Mouse (Mus musculus) MEL (cell line): Measurements from ENCODE around the gene Dennd1b. TPM values are rescaled to one million over a fixed set of nuclear protein-coding genes. Genes with fewer than 3 reads are reported as not detected.

ENCODE experiments used
- DNase-seq: peaks from one replicate; pipeline ENCODE4 v3.0.0; 2011; ENCODE audit warnings: low read depth, low spot score
- H3K27ac ChIP-seq: 2 replicates; pipeline ENCODE4 v1.5.1; 2012; ENCODE audit warnings: low read depth, mild to moderate bottlenecking, control low read depth, low read length, moderate library complexity; ENCODE audit not compliant: control insufficient read depth
- H3K27me3 ChIP-seq, 2 experiments: fragments of 150-350 bp in 1 of 2; sonication (generic) in 1 of 2; 2 replicates each; pipeline ENCODE4 v1.6.1; 2012; ENCODE audit warnings: low read length in 2 of 2, mild to moderate bottlenecking in 2 of 2, improper control_type of control experiment in 1 of 2, moderate library complexity in 1 of 2; ENCODE audit not compliant: insufficient read depth in 2 of 2, control insufficient read depth in 1 of 2
- H3K36me3 ChIP-seq, 2 experiments: 2 replicates each; pipeline ENCODE4 v1.6.1; 2012 to 2014; ENCODE audit warnings: low read length in 2 of 2, improper control_type of control experiment in 1 of 2, inconsistent platforms in 1 of 2, mild to moderate bottlenecking in 1 of 2; ENCODE audit not compliant: insufficient read depth in 2 of 2, control insufficient read depth in 1 of 2
- H3K4me1 ChIP-seq, 2 experiments: fragments of 150-350 bp in 1 of 2; sonication (generic) in 1 of 2; 2 replicates each; pipeline ENCODE4 v1.6.1; 2012; ENCODE audit warnings: low read length in 2 of 2, improper control_type of control experiment in 1 of 2, mild to moderate bottlenecking in 1 of 2; ENCODE audit not compliant: insufficient read depth in 2 of 2, control insufficient read depth in 1 of 2
- H3K4me3 ChIP-seq, 2 experiments: fragments of 150-350 bp in 1 of 2; sonication (generic) in 1 of 2; 2 replicates each; pipeline ENCODE4 v1.5.1; 2012; ENCODE audit warnings: low read depth in 2 of 2, low read length in 2 of 2, mild to moderate bottlenecking in 2 of 2, moderate library complexity in 2 of 2, control low read depth in 1 of 2, improper control_type of control experiment in 1 of 2; ENCODE audit not compliant: control insufficient read depth in 1 of 2, insufficient read depth in 1 of 2
- H3K79me2 ChIP-seq: 2 replicates; pipeline ENCODE4 v1.6.1; 2012; ENCODE audit warnings: mild to moderate bottlenecking, low read length, moderate library complexity; ENCODE audit not compliant: control insufficient read depth, poor library complexity, insufficient read depth
- H3K9ac ChIP-seq: 2 replicates; pipeline ENCODE4 v1.6.1; 2012; ENCODE audit warnings: low read depth, mild to moderate bottlenecking, control low read depth, low read length, moderate library complexity; ENCODE audit not compliant: control insufficient read depth, poor library complexity, severe bottlenecking
- H3K9me3 ChIP-seq: fragments of 150-350 bp; sonication (generic); replicated peaks from 2 replicates; pipeline ENCODE4 v1.6.1; 2012; ENCODE audit warnings: mild to moderate bottlenecking, low read length, improper control_type of control experiment, moderate library complexity; ENCODE audit not compliant: insufficient read depth
- BHLHE40 ChIP-seq: IDR thresholded peaks from 2 replicates; pipeline ENCODE4 v1.6.1; 2012; ENCODE audit warnings: low read depth, mild to moderate bottlenecking, inconsistent platforms, low read length, improper control_type of control experiment, borderline replicate concordance
- CHD1 ChIP-seq: IDR thresholded peaks from 2 replicates; pipeline ENCODE4 v1.6.1; 2012; ENCODE audit warnings: low read depth, mild to moderate bottlenecking, inconsistent platforms, low read length, improper control_type of control experiment
- CHD2 ChIP-seq: IDR thresholded peaks from 2 replicates; pipeline ENCODE4 v1.6.1; 2011; ENCODE audit warnings: low read length, improper control_type of control experiment
- E2F4 ChIP-seq: IDR thresholded peaks from 2 replicates; pipeline ENCODE4 v1.6.1; 2011; ENCODE audit warnings: low read depth, low read length, improper control_type of control experiment, borderline replicate concordance
- ELF1 ChIP-seq: IDR thresholded peaks from 2 replicates; pipeline ENCODE4 v1.6.1; 2014; ENCODE audit warnings: low read depth, mild to moderate bottlenecking, inconsistent platforms, low read length, improper control_type of control experiment, moderate library complexity
- EP300 ChIP-seq, 2 experiments: IDR thresholded peaks; 2 replicates each; pipeline ENCODE4 v1.6.1; 2011; ENCODE audit warnings: improper control_type of control experiment in 2 of 2, low read length in 2 of 2, low read depth in 1 of 2, mild to moderate bottlenecking in 1 of 2
- ETS1 ChIP-seq: IDR thresholded peaks from 2 replicates; pipeline ENCODE4 v1.6.1; 2012; ENCODE audit warnings: low read depth, mild to moderate bottlenecking, inconsistent platforms, low read length, improper control_type of control experiment, moderate library complexity
- GABPA ChIP-seq: IDR thresholded peaks from 2 replicates; pipeline ENCODE4 v1.6.1; 2012; ENCODE audit warnings: low read depth, mild to moderate bottlenecking, inconsistent platforms, low read length, improper control_type of control experiment, moderate library complexity
- GATA1 ChIP-seq: IDR thresholded peaks from 2 replicates; pipeline ENCODE4 v1.6.1; 2011; ENCODE audit warnings: low read depth, low read length, improper control_type of control experiment
- JUND ChIP-seq: IDR thresholded peaks from 2 replicates; pipeline ENCODE4 v1.6.1; 2011; ENCODE audit warnings: low read depth, mild to moderate bottlenecking, improper control_type of control experiment, low read length
- KAT2A ChIP-seq: conservative IDR thresholded peaks from 2 replicates; pipeline ENCODE4 v1.6.1; 2012; ENCODE audit warnings: low read depth, low read length, improper control_type of control experiment, inconsistent platforms
- MAX ChIP-seq: IDR thresholded peaks from 2 replicates; pipeline ENCODE4 v1.6.1; 2011; ENCODE audit warnings: low read length, improper control_type of control experiment
- MXI1 ChIP-seq: IDR thresholded peaks from 2 replicates; pipeline ENCODE4 v1.6.1; 2011; ENCODE audit warnings: mild to moderate bottlenecking, low read depth, low read length, improper control_type of control experiment
- MYB ChIP-seq: IDR thresholded peaks from 2 replicates; pipeline ENCODE4 v1.6.1; 2011; ENCODE audit warnings: mild to moderate bottlenecking, low read depth, low read length, improper control_type of control experiment
- POLR2A ChIP-seq, 2 experiments: IDR thresholded peaks; 2 replicates each; pipeline ENCODE4 v1.6.1; 2011 to 2012; ENCODE audit warnings: low read length in 2 of 2, mild to moderate bottlenecking in 2 of 2, control low read depth in 1 of 2, improper control_type of control experiment in 1 of 2, low read depth in 1 of 2, moderate library complexity in 1 of 2; ENCODE audit not compliant: control insufficient read depth in 1 of 2, insufficient read depth in 1 of 2, poor library complexity in 1 of 2
- POLR2AphosphoS2 ChIP-seq: IDR thresholded peaks from 2 replicates; pipeline ENCODE4 v1.6.1; 2011; ENCODE audit warnings: low read length, improper control_type of control experiment
- POLR2AphosphoS5 ChIP-seq: IDR thresholded peaks from 2 replicates; pipeline ENCODE4 v1.6.1; 2012; ENCODE audit warnings: low read depth, borderline replicate concordance, mild to moderate bottlenecking, inconsistent platforms, low read length, moderate library complexity, mixed read lengths
- RAD21 ChIP-seq: IDR thresholded peaks from 2 replicates; pipeline ENCODE4 v1.6.1; 2011; ENCODE audit warnings: mild to moderate bottlenecking, low read depth, low read length, improper control_type of control experiment
- RCOR1 ChIP-seq: IDR thresholded peaks from 2 replicates; pipeline ENCODE4 v1.6.1; 2012; ENCODE audit warnings: low read depth, mild to moderate bottlenecking, inconsistent platforms, low read length, improper control_type of control experiment
- TAL1 ChIP-seq: IDR thresholded peaks from 2 replicates; pipeline ENCODE4 v1.6.1; 2012; ENCODE audit warnings: mild to moderate bottlenecking, inconsistent platforms, low read length, moderate library complexity, mixed read lengths
- TBP ChIP-seq: IDR thresholded peaks from 2 replicates; pipeline ENCODE4 v1.8.0; 2011; ENCODE audit warnings: low read depth, low read length, improper control_type of control experiment
- TCF12 ChIP-seq: IDR thresholded peaks from 2 replicates; pipeline ENCODE4 v1.6.1; 2014; ENCODE audit warnings: low read depth, mild to moderate bottlenecking, inconsistent platforms, low read length, improper control_type of control experiment, moderate library complexity
- UBTF ChIP-seq: IDR thresholded peaks from 2 replicates; pipeline ENCODE4 v1.6.1; 2012; ENCODE audit warnings: low read depth, mild to moderate bottlenecking, inconsistent platforms, low read length, improper control_type of control experiment, moderate library complexity, borderline replicate concordance; ENCODE audit not compliant: insufficient read depth
- USF1 ChIP-seq: IDR thresholded peaks from 2 replicates; pipeline ENCODE4 v1.6.1; 2014; ENCODE audit warnings: low read depth, mild to moderate bottlenecking, inconsistent platforms, low read length, improper control_type of control experiment, moderate library complexity
- USF2 ChIP-seq, 2 experiments: IDR thresholded peaks; 2 replicates each; pipeline ENCODE4 v1.6.1; 2011 to 2012; ENCODE audit warnings: improper control_type of control experiment in 2 of 2, low read length in 2 of 2, borderline replicate concordance in 1 of 2, inconsistent platforms in 1 of 2, low read depth in 1 of 2, mild to moderate bottlenecking in 1 of 2; ENCODE audit not compliant: insufficient read depth in 1 of 2
- ZC3H11A ChIP-seq: IDR thresholded peaks from 2 replicates; pipeline ENCODE4 v1.6.1; 2012; ENCODE audit warnings: low read depth, mild to moderate bottlenecking, inconsistent platforms, low read length, improper control_type of control experiment
- ZKSCAN1 ChIP-seq: IDR thresholded peaks from 2 replicates; pipeline ENCODE4 v1.6.1; 2012; ENCODE audit warnings: low read depth, mild to moderate bottlenecking, inconsistent platforms, low read length, improper control_type of control experiment, moderate library complexity
- ZMIZ1 ChIP-seq: IDR thresholded peaks from 2 replicates; pipeline ENCODE4 v1.6.1; 2012; ENCODE audit warnings: low read depth, mild to moderate bottlenecking, inconsistent platforms, low read length, improper control_type of control experiment, moderate library complexity
- ZNF384 ChIP-seq: IDR thresholded peaks from 2 replicates; pipeline ENCODE4 v1.6.1; 2012; ENCODE audit warnings: low read depth, mild to moderate bottlenecking, inconsistent platforms, low read length, improper control_type of control experiment
- polyA plus RNA-seq, 2 experiments: library from polyadenylated mRNA; stranded (reverse) in 1 of 2; unstranded in 1 of 2; fragments of >175 nt in 1 of 2; fragments of >200 nt in 1 of 2; gene quantifications; 2 replicates each; pipeline versions ENCODE4 v1.2.1 to v1.2.4; 2012; ENCODE audit warnings: low replicate concordance in 2 of 2, low read depth in 1 of 2; ENCODE audit not compliant: insufficient read length in 2 of 2, insufficient read depth in 1 of 2, missing spikeins in 1 of 2
- total RNA-seq: library from RNA; depleted of rRNA; stranded (reverse); fragments of 300-350 nt; gene quantifications from 2 replicates; pipeline ENCODE4 v1.2.3, GENCODE M21; 2012

Gene Dennd1b
- total and polyA plus RNA-seq, 3 experiments, result 3.9 to 4.1 TPM; not detected in 1

DNA sequence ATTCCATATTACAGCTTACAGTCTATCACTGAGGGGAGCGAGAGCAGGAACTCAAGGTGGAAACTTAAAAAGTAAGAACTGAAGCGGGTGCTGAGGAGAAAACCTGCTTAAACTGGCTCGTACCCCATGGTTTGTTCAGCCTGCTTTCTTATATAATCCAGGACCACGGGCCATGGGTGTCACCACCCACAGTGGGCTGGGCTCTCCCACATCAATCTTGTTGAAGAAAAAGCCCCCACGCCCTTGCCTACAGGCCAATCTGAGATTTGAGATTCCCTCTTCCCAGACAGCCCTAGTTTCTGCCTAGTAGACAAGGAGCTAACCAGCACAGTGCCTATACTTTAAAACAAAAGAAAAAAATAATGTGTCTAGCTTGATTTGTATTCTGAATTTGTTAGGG lies 43.6 kb upstream of the Dennd1b start:
- no peak for TF ChIP-seq MYB
- TF ChIP-seq RCOR1, result no peak
- no peak for TF ChIP-seq TCF12
- TF ChIP-seq UBTF, result no peak
- no peak for TF ChIP-seq ZNF384
- TF ChIP-seq ZC3H11A, result no peak
- TF ChIP-seq POLR2AphosphoS5, result no peak
- TF ChIP-seq BHLHE40, result no peak
- TF ChIP-seq MAX, result no peak
- no peak for TF ChIP-seq ETS1
- no peak for TF ChIP-seq JUND
- Histone ChIP-seq H3K27ac (no peak overlapping the region), H3K79me2 (no peaks in the 10 kb centered on the region), H3K4me1 (peaks cover 2 to 20% of the 10 kb centered on the region in 2 experiments), H3K9ac (no peak overlapping the region), H3K4me3 (no peak overlapping the region), H3K36me3 (peaks cover 0 to 31% of the 10 kb centered on the region in 2 experiments; a peak in 2 of 4 replicates), H3K27me3 (no peaks in the 10 kb centered on the region), H3K9me3 (no peaks in the 10 kb centered on the region)
- no peak for DNase-seq

- peak; percentile 48 for DNase-seq
- peaks cover 0 to 31% of the 10 kb centered on the region in 2 experiments; a peak in 2 of 4 replicates for H3K36me3 ChIP-seq
- no peak overlapping the region for H3K4me3 ChIP-seq
- peaks cover 2 to 20% of the 10 kb centered on the region in 2 experiments for H3K4me1 ChIP-seq
- no peaks in the 10 kb centered on the region for H3K9me3 ChIP-seq
- peak; percentile 89 for TF ChIP-seq GATA1
- TF ChIP-seq ETS1, result peak; percentile 43; the same call in 1 of the 2 replicates
- no peak for TF ChIP-seq ELF1
- no peak for TF ChIP-seq ZKSCAN1
- no peak for TF ChIP-seq ZMIZ1
- no peak for TF ChIP-seq POLR2A (IDR thresholded peaks at IDR 0.05; ENCODE audit: control insufficient read depth in 1 of 2, insufficient read depth in 1 of 2, low read depth in 1 of 2, low read length in 2 of 2, poor library complexity in 1 of 2)
- no peak for TF ChIP-seq BHLHE40
- TF ChIP-seq MAX, result no peak
- TF ChIP-seq POLR2AphosphoS2, result no peak
- TF ChIP-seq TCF12, result peak; percentile 70
- TF ChIP-seq E2F4, result no peak
- no peak for TF ChIP-seq MXI1
- peak; percentile 67 to 82 for TF ChIP-seq EP300 (IDR thresholded peaks at IDR 0.05; ENCODE audit: low read depth in 1 of 2, low read length in 2 of 2)
- TF ChIP-seq TAL1, result peak; percentile 59
- TF ChIP-seq CHD1, result no peak
- TF ChIP-seq USF2 (IDR thresholded peaks at IDR 0.05; ENCODE audit: borderline replicate concordance in 1 of 2, insufficient read depth in 1 of 2, low read depth in 1 of 2, low read length in 2 of 2), result no peak
- TF ChIP-seq USF1, result no peak
- no peak for TF ChIP-seq MYB
- no peak for TF ChIP-seq ZNF384
- TF ChIP-seq TBP, result no peak
- TF ChIP-seq RAD21, result no peak
- TF ChIP-seq CHD2, result no peak
- no peak for TF ChIP-seq UBTF
- no peak for TF ChIP-seq KAT2A
- no peak for TF ChIP-seq GABPA
- H3K27me3 ChIP-seq, result no peaks in the 10 kb centered on the region
- H3K9ac ChIP-seq, result no peak overlapping the region
- no peak overlapping the region for H3K27ac ChIP-seq
- H3K79me2 ChIP-seq, result no peaks in the 10 kb centered on the region
Observed at GRCm38 (mm10) chr1:138920082-138920481, 43.2 kb upstream of the Dennd1b start.
